Mouse (Mus musculus) myocyte (in vitro differentiated cells): Measurements from ENCODE around the gene Hs3st6.

Experiments
- E2F4 ChIP-seq: IDR thresholded peaks from one replicate; pipeline ENCODE4 v1.6.1; 2011; ENCODE audit warnings: mild to moderate bottlenecking, control low read depth, moderate library complexity; ENCODE audit not compliant: insufficient read depth
- MAX ChIP-seq: IDR thresholded peaks from one replicate; pipeline ENCODE4 v1.6.1; 2011; ENCODE audit warnings: low read depth, mild to moderate bottlenecking, control low read depth
- POLR2A ChIP-seq: IDR thresholded peaks from one replicate; pipeline ENCODE4 v1.6.1; 2011; ENCODE audit warnings: low read depth, mild to moderate bottlenecking, control low read depth, moderate library complexity; ENCODE audit not compliant: insufficient read length
- POLR2AphosphoS2 ChIP-seq: IDR thresholded peaks from one replicate; pipeline ENCODE4 v1.6.1; 2011; ENCODE audit warnings: low read depth, control low read depth; ENCODE audit not compliant: insufficient read length
- SRF ChIP-seq: IDR thresholded peaks from one replicate; pipeline ENCODE4 v1.6.1; 2011; ENCODE audit warnings: low read depth; ENCODE audit not compliant: control insufficient read depth, insufficient read length
- USF1 ChIP-seq: IDR thresholded peaks from one replicate; pipeline ENCODE4 v1.6.1; 2011; ENCODE audit warnings: low read depth, mild to moderate bottlenecking, control low read depth, moderate library complexity

DNA sequence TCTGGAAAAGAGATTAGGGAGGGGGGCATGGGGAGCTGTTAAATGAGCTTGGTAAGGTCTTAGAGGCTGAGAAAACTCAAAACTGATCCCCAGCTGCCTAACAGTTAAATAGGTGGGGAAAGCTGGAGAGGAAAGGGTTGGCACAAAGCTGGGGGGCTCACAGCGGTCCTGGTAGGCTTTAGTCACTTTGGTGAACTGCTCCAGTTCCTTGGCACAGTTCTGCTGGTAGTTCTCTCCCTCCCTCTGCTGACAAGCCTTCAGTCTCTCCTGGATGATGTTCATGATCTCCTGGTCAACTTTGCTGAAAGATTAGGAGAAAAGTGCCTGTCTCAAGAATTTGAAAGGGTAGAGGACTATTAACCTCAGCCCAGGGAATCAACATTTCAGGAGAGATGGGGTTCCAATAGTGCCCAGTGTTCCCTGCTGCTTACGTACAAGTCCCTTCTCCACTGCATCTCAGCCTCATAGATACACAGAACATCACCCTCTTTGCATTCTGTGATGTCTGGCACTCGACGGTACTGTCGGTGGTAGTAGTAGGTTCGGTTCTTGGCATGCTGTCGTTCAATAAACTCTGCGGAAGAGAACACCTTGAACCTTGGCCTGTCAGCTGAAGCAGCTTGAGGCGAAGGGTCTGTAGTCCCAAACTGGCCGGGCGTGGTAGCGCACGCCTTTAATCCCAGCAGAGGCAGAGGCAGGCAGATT, 30.4 kb upstream of the Hs3st6 start:
- TF ChIP-seq POLR2A (peak; percentile 46), SRF (no peak), POLR2AphosphoS2 (peak; percentile 77), E2F4 (no peak), MAX (no peak), USF1 (no peak)
